Mouse (Mus musculus) embryonic facial prominence, embryonic 14.5 days (tissue): ENCODE data around the gene Sgsm3. TPM values are rescaled to one million over a fixed set of nuclear protein-coding genes. Genes with fewer than 3 reads are reported as not detected.

Experiments
- ATAC-seq: fragments of 200-750 bp; cut with Nextera tagmentation; 2 replicates; pipeline ENCODE4 v1.8.0; 2017; ENCODE audit warnings: low read depth, moderate number of reproducible peaks, moderate TSS enrichment
- DNase-seq: peaks from one replicate; pipeline ENCODE4 v3.0.0-alpha.2; 2015; ENCODE audit warnings: low spot score
- H3K27ac ChIP-seq: fragments of 300-500 bp; sonication (generic); replicated peaks from 2 replicates; pipeline ENCODE4 v1.5.1; 2014; ENCODE audit warnings: low read depth, mild to moderate bottlenecking, low read length, moderate library complexity
- H3K27me3 ChIP-seq: fragments of 300-500 bp; sonication (generic); replicated peaks from 2 replicates; pipeline ENCODE4 v1.6.1; 2014; ENCODE audit warnings: low read length; ENCODE audit not compliant: control insufficient read depth, insufficient read depth
- H3K36me3 ChIP-seq: fragments of 300-500 bp; sonication (generic); 2 replicates; pipeline ENCODE4 v1.6.1; 2014; ENCODE audit warnings: low read length, mixed read lengths; ENCODE audit not compliant: control insufficient read depth, insufficient read depth
- H3K4me1 ChIP-seq: fragments of 300-500 bp; sonication (generic); 2 replicates; pipeline ENCODE4 v1.6.1; 2014; ENCODE audit warnings: antibody characterized with exemption, low read length; ENCODE audit not compliant: control insufficient read depth, insufficient read depth
- H3K4me2 ChIP-seq: fragments of 300-500 bp; sonication (generic); 2 replicates; pipeline ENCODE4 v1.6.1; 2014; ENCODE audit warnings: low read depth, mild to moderate bottlenecking, low read length, moderate library complexity, mixed read lengths
- H3K4me3 ChIP-seq: fragments of 300-500 bp; sonication (generic); 2 replicates; pipeline ENCODE4 v1.5.1; 2014; ENCODE audit warnings: low read depth, mild to moderate bottlenecking, low read length
- H3K9ac ChIP-seq: fragments of 300-500 bp; sonication (generic); 2 replicates; pipeline ENCODE4 v1.6.1; 2014; ENCODE audit warnings: low read depth, mild to moderate bottlenecking, low read length, moderate library complexity, mixed read lengths
- H3K9me3 ChIP-seq: fragments of 300-500 bp; sonication (generic); 2 replicates; pipeline ENCODE4 v1.6.1; 2016; ENCODE audit warnings: low read length; ENCODE audit not compliant: control insufficient read depth
- WGBS: fragments of 180-500 bp; shearing (Covaris S2); extraction: QIAGEN DNeasy Blood & Tissue Kit; methylation state at CpG from one replicate; pipeline ENCODE4 v1.1.7; 2014; 5-methylcytosine and 5-hydroxymethylcytosine counted together
- polyA plus RNA-seq: library from polyadenylated mRNA; unstranded; fragments of >200 nt; fragmentation: Nextera tagmentation; extraction: Ambion mirVana; gene quantifications from 2 replicates; pipeline ENCODE4 v1.2.1, GENCODE M21; 2014

The Sgsm3 gene
- polyA plus RNA-seq, 1 experiment from 2014 or later, result 23.8 TPM

- Histone ChIP-seq H3K4me1 (no peaks in the 10 kb centered on the region), H3K27ac (no peak overlapping the region), H3K9me3 (no peaks in the 10 kb centered on the region), H3K36me3 (no peaks in the 10 kb centered on the region), H3K4me3 (no peak overlapping the region), H3K9ac (no peak overlapping the region), H3K4me2 (no peak overlapping the region), H3K27me3 (no peaks in the 10 kb centered on the region)
- DNase-seq, result no peak
- ATAC-seq, result no peak
- 83% methylated on average over 5 of the region's 5 CpGs for WGBS
These were observed 17.4 kb downstream of the Sgsm3 start for GRCm38 (mm10) chr15:80994959-80995358.

- Histone ChIP-seq H3K4me2 (no peak overlapping the region), H3K27ac (no peak overlapping the region; the same call in 1 of the 2 replicates), H3K36me3 (no peaks in the 10 kb centered on the region), H3K4me1 (no peaks in the 10 kb centered on the region), H3K9me3 (no peaks in the 10 kb centered on the region), H3K4me3 (no peak overlapping the region), H3K27me3 (no peaks in the 10 kb centered on the region), H3K9ac (no peak overlapping the region)
- DNase-seq (no peak), ATAC-seq (no peak)
- 74% methylated on average over 6 of the region's 6 CpGs for WGBS
These were observed 18.7 kb downstream of the Sgsm3 start for GRCm38 (mm10) chr15:80996090-80996835.

GRCm38 (mm10) chr15:80997077-80997476, 19.5 kb downstream of the Sgsm3 start:
- 23% methylated on average over 1 of the region's 1 CpGs for WGBS
- ATAC-seq, result no peak
- no peaks in the 10 kb centered on the region for H3K27me3 ChIP-seq

GRCm38 (mm10) chr15:81000419-81001138, 23.0 kb downstream of the Sgsm3 start:
- ATAC-seq (no peak), DNase-seq (no peak)
- Histone ChIP-seq H3K27ac (no peak overlapping the region), H3K4me2 (no peak overlapping the region), H3K36me3 (0 out of 2 replicates have a peak, but pooled peaks cover 16% of the 10 kb centered on the region), H3K27me3 (no peaks in the 10 kb centered on the region), H3K4me3 (no peak overlapping the region), H3K9me3 (no peaks in the 10 kb centered on the region), H3K4me1 (no peaks in the 10 kb centered on the region), H3K9ac (no peak overlapping the region)
- WGBS, result 25% methylated on average over 2 of the region's 4 CpGs

More at GRCm38 (mm10) chr15:80997077-80997476, 19.5 kb downstream of the Sgsm3 start:
- Histone ChIP-seq H3K4me1 (no peaks in the 10 kb centered on the region), H3K9ac (no peak overlapping the region), H3K4me2 (no peak overlapping the region), H3K4me3 (no peak overlapping the region), H3K27ac (0 out of 2 replicates have a peak overlapping the region, but pooled peaks have one; percentile 24), H3K9me3 (no peaks in the 10 kb centered on the region), H3K36me3 (no peaks in the 10 kb centered on the region)
- no peak for DNase-seq

GRCm38 (mm10) chr15:81006127-81006735, 28.7 kb downstream of the Sgsm3 start:
- peaks cover 38% of the 10 kb centered on the region for H3K36me3 ChIP-seq
- no peaks in the 10 kb centered on the region for H3K27me3 ChIP-seq
- ATAC-seq (no peak), DNase-seq (no peak)
- H3K9ac ChIP-seq, result no peak overlapping the region
- H3K9me3 ChIP-seq, result no peaks in the 10 kb centered on the region
- H3K4me2 ChIP-seq, result no peak overlapping the region
- WGBS, result 75% methylated on average over 8 of the region's 10 CpGs
- H3K4me1 ChIP-seq, result no peaks in the 10 kb centered on the region
- H3K4me3 ChIP-seq, result no peak overlapping the region
- no peak overlapping the region for H3K27ac ChIP-seq

GRCm38 (mm10) chr15:81007339-81007738, 29.8 kb downstream of the Sgsm3 start:
- H3K27me3 ChIP-seq, result no peaks in the 10 kb centered on the region
- H3K4me1 ChIP-seq, result no peaks in the 10 kb centered on the region
- no peak overlapping the region for H3K27ac ChIP-seq
- H3K9me3 ChIP-seq, result no peaks in the 10 kb centered on the region
- WGBS, result 96% methylated on average over 9 of the region's 9 CpGs
- no peak overlapping the region for H3K4me3 ChIP-seq
- ATAC-seq (no peak), DNase-seq (no peak)
- peaks cover 49% of the 10 kb centered on the region for H3K36me3 ChIP-seq
- no peak overlapping the region for H3K4me2 ChIP-seq
- H3K9ac ChIP-seq, result no peak overlapping the region

GRCm38 (mm10) chr15:81007905-81008304, 30.3 kb downstream of the Sgsm3 start:
- ATAC-seq (no peak), DNase-seq (no peak)
- Histone ChIP-seq H3K9me3 (no peaks in the 10 kb centered on the region), H3K36me3 (peaks cover 50% of the 10 kb centered on the region), H3K4me1 (no peaks in the 10 kb centered on the region), H3K27ac (no peak overlapping the region), H3K4me3 (no peak overlapping the region), H3K27me3 (no peaks in the 10 kb centered on the region), H3K9ac (no peak overlapping the region), H3K4me2 (no peak overlapping the region)
- 90% methylated on average over 8 of the region's 8 CpGs for WGBS

GRCm38 (mm10) chr15:81008689-81009123, 31.1 kb downstream of the Sgsm3 start:
- H3K4me1 ChIP-seq, result no peaks in the 10 kb centered on the region
- no peak overlapping the region for H3K4me2 ChIP-seq
- H3K9ac ChIP-seq, result no peak overlapping the region
- no peaks in the 10 kb centered on the region for H3K9me3 ChIP-seq
- no peak for ATAC-seq
- H3K4me3 ChIP-seq, result no peak overlapping the region
- H3K36me3 ChIP-seq, result peaks cover 49% of the 10 kb centered on the region
- WGBS, result 56% methylated on average over 10 of the region's 10 CpGs
- DNase-seq, result no peak
- H3K27ac ChIP-seq, result no peak overlapping the region
- no peaks in the 10 kb centered on the region for H3K27me3 ChIP-seq
